Mouse (Mus musculus): ENCODE measurements around the gene Gm10324.
"Not testable (repeated sequence)": the region's sequence is repeated elsewhere in the genome, so short reads cannot be mapped to it uniquely, and the experiment has no call there.

Gene Gm10324

DNA sequence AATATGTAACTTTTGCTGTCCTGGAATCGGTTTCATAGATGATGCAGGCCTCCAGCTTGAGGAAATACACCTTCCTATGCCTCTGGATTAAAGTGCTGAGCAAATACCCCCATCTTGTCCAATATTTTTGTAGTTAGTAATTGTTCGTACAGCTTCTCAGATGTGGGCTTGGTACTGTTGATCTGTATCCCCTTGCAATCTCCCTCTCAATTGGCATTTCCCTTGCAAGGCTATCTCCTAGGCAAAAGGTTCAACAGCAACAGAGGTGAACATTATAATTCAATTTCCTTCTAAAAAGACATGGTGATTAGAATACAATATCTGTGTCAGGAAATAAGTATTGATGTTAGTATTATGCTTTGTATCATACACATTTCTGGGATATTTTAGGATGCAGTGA is at the start of gene Gm10324:
Gene Gm10324 (plus strand): TSS at position 301 of the 400 bp plus-strand sequence.
- DNase-seq, result not testable (repeated sequence)
